Comparison of ENCODE assay signal across 8 mouse cellular contexts in the genomic region with DNA sequence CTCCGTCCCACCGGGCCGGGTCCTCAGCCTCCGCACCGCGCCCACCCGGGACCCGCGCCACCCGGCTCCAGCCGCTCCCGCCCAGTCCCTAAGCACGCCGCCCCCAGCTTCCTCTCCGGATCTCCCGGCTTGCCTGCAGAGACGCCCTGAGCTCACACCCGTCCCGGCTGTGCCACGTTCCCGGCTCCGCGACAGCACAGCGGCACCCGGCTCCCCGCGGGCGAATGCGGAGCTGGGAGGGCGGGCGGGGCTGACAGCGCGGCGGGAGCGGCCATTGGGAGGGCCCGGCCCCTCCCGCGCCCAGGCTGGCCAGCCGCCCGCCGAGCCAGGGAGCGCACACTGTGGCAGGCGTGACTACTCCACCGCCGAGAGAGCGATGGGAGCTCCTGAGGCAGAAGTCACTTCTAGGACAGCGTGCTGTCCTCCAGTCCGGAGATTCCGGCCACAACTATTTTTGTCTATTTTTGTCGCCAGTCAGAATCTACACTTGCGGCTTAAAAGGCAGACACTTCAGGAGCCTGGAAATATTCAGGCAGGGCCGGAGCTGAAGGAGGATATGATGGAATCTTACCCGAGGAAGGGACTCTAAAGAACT. TPM values are rescaled to one million over a fixed set of nuclear protein-coding genes. Genes with fewer than 3 reads are reported as not detected.
DNase-seq lines count a peak whose midpoint lies in the region; ATAC-seq and TF ChIP-seq lines count a peak whose summit lies in the region.

A gene (minus strand): TSS at position 252 of the 595 bp plus-strand sequence.

- TF ChIP-seq POLR2A in testis, adult 2 months (IDR thresholded peaks at IDR 0.05; ENCODE audit: control insufficient read depth, low read depth, low read length) = peak; percentile 55

- H3K4me3 ChIP-seq in forebrain, embryonic 11.5 days (ENCODE audit: low read depth, low read length) = peak within 1 kb of the TSS; percentile 94
- peak within 1 kb of the TSS; percentile 78 for H3K4me3 ChIP-seq in heart, embryonic 16.5 days (ENCODE audit: low read length)
- H3K4me3 ChIP-seq in liver, embryonic 16.5 days (ENCODE audit: low read depth, low read length) = peak within 1 kb of the TSS; percentile 100
- peak within 1 kb of the TSS; percentile 96 for H3K4me3 ChIP-seq in neural tube, embryonic 13.5 days
- H3K4me3 ChIP-seq in testis, adult 2 months (ENCODE audit: control insufficient read depth, low read depth, low read length) = peak within 1 kb of the TSS; percentile 99

- TF ChIP-seq CTCF in testis, adult 2 months (IDR thresholded peaks at IDR 0.05; ENCODE audit: control insufficient read depth, insufficient read depth, insufficient replicate concordance, low read depth, low read length) = no peak

- no peaks in the 10 kb centered on the region for H3K36me3 ChIP-seq in forebrain, embryonic 11.5 days (ENCODE audit: control insufficient read depth, insufficient read depth, low read length)
- H3K36me3 ChIP-seq in heart, embryonic 16.5 days (ENCODE audit: control insufficient read depth, insufficient read depth) = peaks cover 2% of the 10 kb centered on the region; the same call in 1 of the 2 replicates
- H3K36me3 ChIP-seq in liver, embryonic 16.5 days (ENCODE audit: control insufficient read depth, insufficient read depth) = no peaks in the 10 kb centered on the region
- H3K36me3 ChIP-seq in neural tube, embryonic 13.5 days = no peaks in the 10 kb centered on the region
- H3K36me3 ChIP-seq in testis, adult 2 months (ENCODE audit: control insufficient read depth, insufficient read depth, low read length) = no peaks in the 10 kb centered on the region

- DNase-seq in CD8-positive naive resting alpha-beta T cell, adult 2 months (ENCODE audit: low read depth in 2 of 2, low spot score in 2 of 2) = peak; percentile 68 to 78
- peak; percentile 65 for DNase-seq in c-Kit-positive CD71-negative TER-119-negative erythroid progenitor cells, embryonic 14.5 days (ENCODE audit: low read depth)
- peak; percentile 92 for DNase-seq in forebrain, embryonic 11.5 days (ENCODE audit: low spot score)
- peak; percentile 92 to 95 for DNase-seq in kidney, postnatal 4 days

- peak within 1 kb of the TSS; percentile 85 for H3K9ac ChIP-seq in forebrain, embryonic 11.5 days (ENCODE audit: low read length)
- peak within 1 kb of the TSS; percentile 91 for H3K9ac ChIP-seq in heart, embryonic 16.5 days (ENCODE audit: low read length)
- H3K9ac ChIP-seq in liver, embryonic 16.5 days (ENCODE audit: low read depth, low read length) = peak within 1 kb of the TSS; percentile 99
- peak within 1 kb of the TSS; percentile 85 for H3K9ac ChIP-seq in neural tube, embryonic 13.5 days

- peak; percentile 97 for ATAC-seq in forebrain, embryonic 11.5 days (replicated peaks; ENCODE audit: low FRiP score)
- peak; percentile 94 for ATAC-seq in heart, embryonic 16.5 days (replicated peaks; ENCODE audit: extremely low read depth, insufficient read depth, low FRiP score)
- ATAC-seq in liver, embryonic 16.5 days (ENCODE audit: low read depth) = peak; percentile 98
- ATAC-seq in neural tube, embryonic 13.5 days (ENCODE audit: low read depth) = peak; percentile 97

- under 1% methylated on average over 53 of the region's 53 CpGs for WGBS in forebrain, embryonic 11.5 days
- WGBS in heart, embryonic 16.5 days = under 1% methylated on average over 52 of the region's 53 CpGs
- WGBS in liver, embryonic 16.5 days (ENCODE audit: insufficient replicate concordance) = under 1% methylated on average over 49 of the region's 53 CpGs
- under 1% methylated on average over 53 of the region's 53 CpGs for WGBS in neural tube, embryonic 13.5 days

- H3K4me1 ChIP-seq in forebrain, embryonic 11.5 days (replicated peaks; ENCODE audit: control insufficient read depth, insufficient read depth, low read length) = 0 out of 2 replicates have a peak, but pooled peaks cover 4% of the 10 kb centered on the region
- H3K4me1 ChIP-seq in heart, embryonic 16.5 days (ENCODE audit: control insufficient read depth, insufficient read depth, low read length) = peaks cover 17% of the 10 kb centered on the region
- peaks cover 8% of the 10 kb centered on the region for H3K4me1 ChIP-seq in liver, embryonic 16.5 days (ENCODE audit: control insufficient read depth, low read depth, low read length)
- peaks cover 19% of the 10 kb centered on the region for H3K4me1 ChIP-seq in neural tube, embryonic 13.5 days (replicated peaks)
- H3K4me1 ChIP-seq in testis, adult 2 months (ENCODE audit: control insufficient read depth, insufficient read depth, low read length) = no peaks in the 10 kb centered on the region; the same call in 1 of the 2 replicates

- H3K4me2 ChIP-seq in forebrain, embryonic 11.5 days (ENCODE audit: low read depth, low read length, severe bottlenecking) = peak within 1 kb of the TSS; percentile 64
- H3K4me2 ChIP-seq in heart, embryonic 16.5 days (ENCODE audit: low read depth, low read length) = peak within 1 kb of the TSS; percentile 81
- H3K4me2 ChIP-seq in liver, embryonic 16.5 days (ENCODE audit: low read depth, low read length) = peak within 1 kb of the TSS; percentile 79
- peak within 1 kb of the TSS; percentile 72 for H3K4me2 ChIP-seq in neural tube, embryonic 13.5 days

- H3K9me3 ChIP-seq in forebrain, embryonic 11.5 days (ENCODE audit: control insufficient read depth, low read length) = peaks cover 2% of the 10 kb centered on the region; the same call in 1 of the 2 replicates
- H3K9me3 ChIP-seq in heart, embryonic 16.5 days (replicated peaks; ENCODE audit: control insufficient read depth, low read length) = no peaks in the 10 kb centered on the region
- peaks cover 3% of the 10 kb centered on the region; the same call in 1 of the 2 replicates for H3K9me3 ChIP-seq in liver, embryonic 16.5 days (replicated peaks; ENCODE audit: control insufficient read depth, low read length)
- no peaks in the 10 kb centered on the region for H3K9me3 ChIP-seq in neural tube, embryonic 13.5 days

- H3K27me3 ChIP-seq in forebrain, embryonic 11.5 days (ENCODE audit: control insufficient read depth, insufficient read depth, low read length) = no peaks in the 10 kb centered on the region
- no peaks in the 10 kb centered on the region for H3K27me3 ChIP-seq in heart, embryonic 16.5 days (ENCODE audit: control insufficient read depth, insufficient read depth, low read length)
- H3K27me3 ChIP-seq in liver, embryonic 16.5 days (ENCODE audit: control insufficient read depth, insufficient read depth, low read depth, low read length) = no peaks in the 10 kb centered on the region
- no peaks in the 10 kb centered on the region for H3K27me3 ChIP-seq in neural tube, embryonic 13.5 days
- no peaks in the 10 kb centered on the region for H3K27me3 ChIP-seq in testis, adult 2 months (ENCODE audit: control insufficient read depth, insufficient read depth, low read length)

- peak within 1 kb of the TSS; percentile 79 for H3K27ac ChIP-seq in forebrain, embryonic 11.5 days (ENCODE audit: low read depth, low read length)
- peak within 1 kb of the TSS; percentile 88 for H3K27ac ChIP-seq in heart, embryonic 16.5 days (ENCODE audit: low read length)
- peak within 1 kb of the TSS; percentile 98 for H3K27ac ChIP-seq in liver, embryonic 16.5 days (ENCODE audit: low read length)
- peak within 1 kb of the TSS; percentile 85 for H3K27ac ChIP-seq in neural tube, embryonic 13.5 days (replicated peaks)
- peak within 1 kb of the TSS; percentile 73 for H3K27ac ChIP-seq in testis, adult 2 months (ENCODE audit: control insufficient read depth, insufficient read depth, low read depth, low read length)

RNA-seq across cellular contexts. Expression of the gene that starts here (rescaled TPM):
- 13.3 and 16.8 TPM in 2 replicates for polyA plus RNA-seq in forebrain, embryonic 11.5 days (2014; fragmentation: Nextera tagmentation; extraction: Ambion mirVana)
- polyA plus RNA-seq in heart, embryonic 16.5 days (2015; fragmentation: Nextera tagmentation; extraction: Ambion mirVana) = 7.9 and 9.0 TPM in 2 replicates
- polyA plus RNA-seq in liver, embryonic 16.5 days (2015; fragmentation: Nextera tagmentation; extraction: Ambion mirVana) = 5.0 and 5.2 TPM in 2 replicates
- polyA plus RNA-seq in neural tube, embryonic 13.5 days (2015; fragmentation: Nextera tagmentation; extraction: Ambion mirVana) = 5.2 and 5.5 TPM in 2 replicates
- polyA plus RNA-seq in testis, adult 2 months (2012; rRNA removed) = 19.6 and 22.9 TPM in 2 replicates

Comparison
In these comparisons a context has a peak if more than half of its experiments do, and no peak if none do; other contexts are left out.
1. Peak in every context shown above with its lines: DNase-seq, ATAC-seq, H3K4me3 ChIP-seq and H3K27ac ChIP-seq.